Mouse (Mus musculus): Measurements from ENCODE around the gene 1600012H06Rik.
"Not testable (repeated sequence)": the region's sequence is repeated elsewhere in the genome, so short reads cannot be mapped to it uniquely, and the experiment has no call there.

Gene 1600012H06Rik

DNA sequence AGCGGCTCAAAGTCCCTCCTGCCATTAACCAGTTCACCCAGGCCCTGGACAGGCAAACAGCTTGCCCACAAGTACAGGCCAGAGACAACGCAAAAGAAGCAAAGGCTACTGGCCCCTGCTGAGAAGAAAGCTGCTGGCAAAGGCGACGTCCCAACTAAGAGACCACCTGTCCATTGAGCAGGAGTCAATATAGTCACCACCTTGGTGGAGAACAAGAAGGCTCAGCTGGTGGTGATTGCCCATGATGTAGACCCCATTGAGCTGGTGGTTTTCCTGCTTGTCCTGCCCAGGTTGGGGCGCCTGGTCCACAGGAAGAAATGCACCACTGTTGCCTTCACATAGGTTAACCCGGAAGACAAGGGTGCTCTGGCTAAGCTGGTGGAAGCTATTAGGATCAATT, 803 bp upstream of the 1600012H06Rik start:
- in situ Hi-C loops (cut with MboI, MseI): loop anchor here (10.0 kb wide), 1 partner anchor 103 kb away; the partner anchor contains the start of genes Ermard, Gm3448 and Tcte3

GRCm38 (mm10) chr17:14943729-14944059, 710 bp downstream of the 1600012H06Rik start:
- in situ Hi-C loops (cut with MboI, MseI): loop anchor here (10.0 kb wide), 1 partner anchor 101 kb away; the partner anchor contains the start of genes Ermard, Gm3448 and Tcte3

DNA sequence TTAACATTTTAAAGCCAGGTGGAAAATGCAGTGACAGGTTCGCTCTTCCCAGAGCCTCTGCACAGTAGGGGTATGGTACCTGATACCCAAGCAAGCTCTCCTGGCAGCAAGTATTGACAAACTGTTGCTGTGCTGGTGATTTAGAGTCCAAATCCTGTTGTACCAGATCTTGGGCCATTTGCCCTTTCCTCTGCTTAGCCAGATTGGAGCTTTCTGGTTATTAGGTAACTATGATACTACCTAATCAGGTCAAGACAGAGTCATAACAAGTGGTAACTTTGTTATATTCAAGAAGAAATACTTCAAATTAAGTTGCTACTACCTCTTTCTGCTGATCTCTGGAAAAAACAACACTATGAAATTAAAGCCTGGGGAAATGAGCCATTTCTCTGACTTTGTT, 1.6 kb downstream of the 1600012H06Rik start:
- in situ Hi-C loops (cut with MboI, MseI): loop anchor here (10.0 kb wide), 1 partner anchor 100 kb away; the partner anchor contains the start of genes Ermard, Gm3448 and Tcte3

GRCm38 (mm10) chr17:14949161-14949827, 6.3 kb downstream of the 1600012H06Rik start:
- in situ Hi-C loops (cut with MboI, MseI): loop anchor here (10.0 kb wide), 1 partner anchor 96 kb away; the partner anchor contains the start of genes Ermard, Gm3448 and Tcte3

DNA sequence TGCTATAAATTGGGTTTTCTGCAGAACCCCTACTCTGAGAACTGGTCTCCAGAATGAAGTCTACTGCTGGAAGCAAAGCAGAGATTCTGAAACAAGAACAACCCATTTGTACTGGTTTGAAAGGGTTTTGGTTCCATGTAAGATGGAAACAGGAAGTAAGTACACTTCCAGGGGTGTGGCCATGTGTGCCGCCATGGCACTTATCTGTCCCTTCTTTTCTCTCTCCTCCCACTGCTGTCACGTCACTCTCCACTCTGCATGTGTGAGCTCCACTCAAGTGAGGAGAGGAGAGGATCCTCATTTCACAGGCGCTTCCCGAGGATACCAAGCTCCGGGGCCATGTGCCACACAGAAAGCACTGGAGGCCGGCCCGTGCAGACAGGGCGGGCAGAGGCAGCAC, 10.5 kb downstream of the 1600012H06Rik start:
- in situ Hi-C loops (cut with MboI, MseI): no loop called here

- in situ Hi-C loops (cut with MboI, MseI): loop anchor here (5.0 kb wide), 2 partner anchors 33 to 68 kb away; no protein-coding TSS in a partner anchor
These were observed 15.8 kb downstream of the 1600012H06Rik start for GRCm38 (mm10) chr17:14958686-14959327.

GRCm38 (mm10) chr17:14959979-14960378, 17.0 kb downstream of the 1600012H06Rik start:
- in situ Hi-C loops (cut with MboI, MseI): loop anchor here (5.0 kb wide), 2 partner anchors 32 to 67 kb away; no protein-coding TSS in a partner anchor

DNA sequence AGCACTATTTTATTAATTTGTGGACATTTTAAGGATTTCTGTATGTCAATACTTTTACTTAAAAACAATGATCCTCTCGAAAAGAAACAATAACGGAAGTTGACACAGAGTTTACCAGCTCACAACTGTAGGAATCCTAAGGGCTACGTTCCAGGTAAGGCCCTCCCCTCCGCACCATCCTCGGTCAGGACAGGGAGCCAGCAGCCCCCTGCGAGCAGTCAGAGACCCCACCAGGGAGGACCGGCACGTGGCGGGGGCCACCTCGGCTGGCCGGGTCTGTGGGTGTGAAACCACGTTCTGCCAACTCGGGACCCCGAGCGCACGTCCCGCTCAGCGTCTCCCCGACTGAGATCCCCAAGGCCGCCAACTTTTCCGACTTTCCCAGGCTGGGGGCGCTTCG, 17.5 kb downstream of the 1600012H06Rik start:
- in situ Hi-C loops (cut with MboI, MseI): no loop called here

DNA sequence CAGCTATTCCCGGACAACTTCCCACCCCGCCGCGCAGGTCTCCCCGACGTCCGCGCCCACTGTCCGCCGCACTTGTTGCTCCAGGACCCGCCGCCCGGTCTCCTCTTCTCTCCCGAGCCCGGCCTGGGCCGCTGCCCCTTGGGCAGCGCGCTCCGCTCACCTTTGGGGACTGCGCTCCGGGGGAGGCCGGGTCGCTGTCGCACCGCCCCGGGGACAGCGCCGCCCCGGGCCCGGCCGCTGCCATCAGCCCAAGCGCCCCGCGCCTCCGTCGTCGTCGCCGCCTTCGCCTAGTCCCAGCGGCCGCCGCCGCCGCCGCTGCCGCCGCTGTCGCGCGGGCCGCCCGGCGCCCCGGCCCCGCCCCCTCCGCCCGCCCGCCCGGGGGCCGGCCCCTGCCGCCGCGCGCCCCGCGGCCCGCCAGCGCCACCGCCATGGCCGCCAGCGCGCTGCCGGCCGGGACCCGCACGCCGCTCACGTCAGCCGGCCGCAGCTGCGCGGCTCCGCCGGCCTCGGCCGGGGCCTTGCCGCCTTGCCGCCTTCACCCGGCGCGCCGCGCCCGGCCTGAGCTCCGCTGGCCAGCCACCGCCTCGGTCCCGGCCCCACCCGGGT, 18.1 kb downstream of the 1600012H06Rik start, which contains the start of gene Phf10:
Phf10 (minus strand) TSS at position 323 of the 606 bp plus-strand sequence.
- in situ Hi-C loops (cut with MboI, MseI): not testable (repeated sequence)

GRCm38 (mm10) chr17:14961557-14962154, 18.7 kb downstream of the 1600012H06Rik start:
- in situ Hi-C loops (cut with MboI, MseI): not testable (repeated sequence)

- in situ Hi-C loops (cut with MboI, MseI): not testable (repeated sequence)
These were observed 25.5 kb downstream of the 1600012H06Rik start for GRCm38 (mm10) chr17:14968373-14968913.

DNA sequence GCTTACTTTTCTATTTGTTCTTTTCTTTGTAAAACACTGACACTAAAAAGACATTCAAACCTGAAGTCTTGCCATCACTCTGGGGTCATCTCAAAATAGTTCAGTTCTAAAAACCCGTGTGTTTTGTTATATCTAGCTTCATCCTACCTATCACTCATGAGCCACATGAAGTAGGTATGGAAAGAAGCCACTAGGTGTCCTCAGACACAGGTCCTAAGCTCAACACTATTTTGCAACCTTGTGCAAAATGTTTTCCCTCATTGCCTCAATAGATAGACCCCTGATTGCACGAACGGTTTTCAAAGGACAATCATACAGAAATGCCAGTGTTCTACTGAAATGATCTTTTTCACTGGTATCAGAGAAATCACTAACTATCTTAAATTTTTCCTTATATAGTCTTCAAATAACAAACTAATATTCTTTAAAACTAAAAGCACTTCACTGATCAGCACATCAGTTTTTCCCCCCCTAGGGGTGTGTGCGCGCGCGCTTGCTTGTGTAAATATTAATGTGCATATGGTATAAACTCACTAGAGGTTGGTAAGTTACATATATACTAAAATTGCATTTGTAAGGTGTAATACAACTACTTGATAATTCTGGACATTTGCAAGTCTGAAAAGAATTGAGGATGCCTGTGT, 34.9 kb downstream of the 1600012H06Rik start:
- in situ Hi-C loops (cut with MboI, MseI): not testable (repeated sequence)

GRCm38 (mm10) chr17:14978362-14979038, 35.5 kb downstream of the 1600012H06Rik start, which contains the start of the genes 9030025P20Rik and Gm3417:
9030025P20Rik (plus strand) TSS chr17:14978468.
Gm3417 (minus strand) TSS chr17:14978790.
- in situ Hi-C loops (cut with MboI, MseI): not testable (repeated sequence)

DNA sequence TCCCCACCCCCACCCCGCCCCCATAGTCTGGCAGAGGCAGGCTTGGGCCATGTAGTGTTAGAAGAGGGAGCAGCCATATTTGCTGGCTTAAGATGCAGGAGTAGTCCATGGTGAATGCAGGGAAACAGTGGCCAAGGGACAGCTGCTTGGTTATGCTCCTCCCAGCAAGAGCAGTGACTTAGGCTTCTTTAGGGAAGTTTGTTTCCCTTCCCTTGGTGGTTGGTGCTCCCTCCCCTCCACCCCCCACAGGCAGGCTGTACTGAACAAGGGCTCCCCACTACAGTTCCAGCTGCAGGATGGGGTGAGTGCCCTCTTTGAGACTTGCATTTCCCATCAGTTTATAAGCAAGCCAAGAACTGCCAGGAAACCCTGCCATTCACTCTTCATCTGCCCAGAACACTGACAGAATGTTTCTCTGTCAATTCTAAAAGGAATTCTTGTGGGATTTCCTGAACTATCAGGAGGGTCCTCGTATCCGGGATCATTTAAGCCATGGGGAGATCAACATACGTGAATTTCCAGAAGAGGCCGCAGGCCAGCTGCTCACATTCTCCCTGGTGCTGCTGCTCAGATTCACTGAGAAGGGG, 47.2 kb downstream of the 1600012H06Rik start:
- in situ Hi-C loops (cut with MboI, MseI): loop anchor here (5.0 kb wide), 1 partner anchor 33 kb away; no protein-coding TSS in a partner anchor

DNA sequence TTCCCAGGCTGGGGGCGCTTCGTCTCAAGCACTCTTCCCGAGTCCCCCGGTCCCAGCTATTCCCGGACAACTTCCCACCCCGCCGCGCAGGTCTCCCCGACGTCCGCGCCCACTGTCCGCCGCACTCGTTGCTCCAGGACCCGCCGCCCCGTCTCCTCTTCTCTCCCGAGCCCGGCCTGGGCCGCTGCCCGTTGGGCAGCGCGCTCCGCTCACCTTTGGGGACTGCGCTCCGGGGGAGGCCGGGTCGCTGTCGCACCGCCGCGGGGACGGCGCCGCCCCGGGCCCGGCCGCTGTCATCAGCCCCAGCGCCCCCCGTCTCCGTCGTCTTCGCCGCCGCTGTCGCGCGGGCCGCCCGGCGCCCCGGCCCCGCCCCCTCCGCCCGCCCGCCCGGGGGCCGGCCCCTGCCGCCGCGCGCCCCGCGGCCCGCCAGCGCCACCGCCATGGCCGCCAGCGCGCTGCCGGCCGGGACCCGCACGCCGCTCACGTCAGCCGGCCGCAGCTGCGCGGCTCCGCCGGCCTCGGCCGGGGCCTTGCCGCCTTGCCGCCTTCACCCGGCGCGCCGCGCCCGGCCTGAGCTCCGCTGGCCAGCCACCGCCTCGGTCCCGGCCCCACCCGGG, 49.6 kb downstream of the 1600012H06Rik start:
- in situ Hi-C loops (cut with MboI, MseI): loop anchor here (5.0 kb wide), 1 partner anchor 35 kb away; no protein-coding TSS in a partner anchor

- in situ Hi-C loops (cut with MboI, MseI): loop anchor here (5.0 kb wide), 1 partner anchor 36 kb away; no protein-coding TSS in a partner anchor
These were observed 50.3 kb downstream of the 1600012H06Rik start for GRCm38 (mm10) chr17:14993139-14993832.

DNA sequence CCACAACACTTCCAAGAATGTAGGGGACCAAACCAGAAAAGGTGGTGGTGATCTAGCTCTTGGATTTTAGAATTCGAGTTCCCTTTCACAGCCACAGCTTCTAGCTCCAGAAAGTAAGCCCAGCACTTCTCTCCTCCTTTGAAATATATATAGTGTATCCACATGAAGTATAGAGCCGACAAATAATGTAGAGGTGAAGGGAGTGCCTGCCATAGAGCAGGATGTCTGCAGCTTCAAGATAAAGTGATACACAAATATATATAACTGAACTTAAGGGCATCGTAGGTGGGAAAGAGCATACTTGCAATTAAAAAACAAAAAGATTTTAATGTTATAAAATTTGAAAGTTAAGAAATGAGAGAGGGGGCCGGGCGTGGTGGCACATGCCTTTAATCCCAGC, 51.2 kb downstream of the 1600012H06Rik start:
- in situ Hi-C loops (cut with MboI, MseI): loop anchor here (5.0 kb wide), 1 partner anchor 37 kb away; no protein-coding TSS in a partner anchor

DNA sequence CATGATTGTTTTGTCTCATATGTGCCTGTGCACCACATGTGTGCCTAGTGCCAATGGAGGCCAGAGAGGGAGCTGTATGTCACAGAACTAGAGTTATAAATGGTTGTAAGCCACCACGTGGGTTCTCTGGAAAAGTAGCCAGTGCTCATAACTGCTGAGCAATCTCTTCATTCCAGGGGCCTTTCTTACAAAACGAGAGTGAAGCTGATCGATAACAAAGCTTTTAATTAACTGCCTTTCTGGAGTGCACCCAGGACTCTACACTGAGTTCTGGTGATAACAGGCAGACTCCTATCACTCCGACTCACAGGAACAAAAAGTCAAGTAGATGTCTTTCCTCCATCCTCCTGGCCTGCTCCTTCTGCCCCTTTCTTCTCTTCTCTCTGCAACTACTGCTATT, 57.1 kb downstream of the 1600012H06Rik start:
- in situ Hi-C loops (cut with MboI, MseI): not testable (repeated sequence)

Measured in regulatory T cell (primary cell).